Mouse (Mus musculus) kidney, adult 9 months (tissue): ENCODE measurements at regions not wholly inside any gene's neighbourhood (a gene's known extent, or its start where the extent isn't known, plus 50 kb on each side); places are given as distances from the start of the nearest gene placed in this dataset.
A peak's percentile ranks its signal among the peaks of the same experiment; 100 is the strongest.

ENCODE experiments used
- DNase-seq: peaks from one replicate; pipeline ENCODE4 v3.0.0; 2022

GRCm38 (mm10) chr17:89802148-89802547 is 108.1 kb downstream of the Gm10184 start:
- no peak for DNase-seq

GRCm38 (mm10) chr17:89777570-89777969 is 132.7 kb downstream of the Gm10184 start:
- no peak for DNase-seq

GRCm38 (mm10) chr17:89766229-89766875 is 143.9 kb downstream of the Gm10184 start:
- DNase-seq: peak; percentile 2

GRCm38 (mm10) chr17:89737418-89737817 is 172.8 kb downstream of the Gm10184 start:
- no peak for DNase-seq

- DNase-seq: peak; percentile 13
Observed at GRCm38 (mm10) chr17:89725534-89725933, 184.7 kb downstream of the Gm10184 start.

- no peak for DNase-seq
Observed at GRCm38 (mm10) chr17:89681798-89682197, 228.5 kb downstream of the Gm10184 start.

- no peak for DNase-seq
Observed at GRCm38 (mm10) chr17:89658326-89658725, 251.9 kb downstream of the Gm10184 start.

GRCm38 (mm10) chr17:89656211-89656610 is 254.0 kb downstream of the Gm10184 start:
- DNase-seq: no peak

- peak; percentile 68 for DNase-seq
Observed at GRCm38 (mm10) chr17:89654089-89654813, 256.0 kb downstream of the Gm10184 start.

- DNase-seq: peak; percentile 91
Observed at GRCm38 (mm10) chr17:89646000-89646399, 264.2 kb downstream of the Gm10184 start.
